Mouse (Mus musculus) left cerebral cortex, adult 18-20 months (tissue): ENCODE measurements around the gene Necab2. TPM values are rescaled to one million over a fixed set of nuclear protein-coding genes. Genes with fewer than 3 reads are reported as not detected.

Source experiments
- DNase-seq, 2 experiments: peaks; one replicate each; pipeline ENCODE4 v3.0.0; 2021 to 2022; ENCODE audit warnings: low spot score in 2 of 2, mixed read lengths in 1 of 2
- total RNA-seq, 2 experiments: library from RNA; stranded (reverse); gene quantifications; 2 replicates each; pipeline ENCODE4 v1.2.3; 2021

The Necab2 gene
- total RNA-seq, 2 experiments from 2014 or later, result 72.8 to 99.1 TPM

DNA sequence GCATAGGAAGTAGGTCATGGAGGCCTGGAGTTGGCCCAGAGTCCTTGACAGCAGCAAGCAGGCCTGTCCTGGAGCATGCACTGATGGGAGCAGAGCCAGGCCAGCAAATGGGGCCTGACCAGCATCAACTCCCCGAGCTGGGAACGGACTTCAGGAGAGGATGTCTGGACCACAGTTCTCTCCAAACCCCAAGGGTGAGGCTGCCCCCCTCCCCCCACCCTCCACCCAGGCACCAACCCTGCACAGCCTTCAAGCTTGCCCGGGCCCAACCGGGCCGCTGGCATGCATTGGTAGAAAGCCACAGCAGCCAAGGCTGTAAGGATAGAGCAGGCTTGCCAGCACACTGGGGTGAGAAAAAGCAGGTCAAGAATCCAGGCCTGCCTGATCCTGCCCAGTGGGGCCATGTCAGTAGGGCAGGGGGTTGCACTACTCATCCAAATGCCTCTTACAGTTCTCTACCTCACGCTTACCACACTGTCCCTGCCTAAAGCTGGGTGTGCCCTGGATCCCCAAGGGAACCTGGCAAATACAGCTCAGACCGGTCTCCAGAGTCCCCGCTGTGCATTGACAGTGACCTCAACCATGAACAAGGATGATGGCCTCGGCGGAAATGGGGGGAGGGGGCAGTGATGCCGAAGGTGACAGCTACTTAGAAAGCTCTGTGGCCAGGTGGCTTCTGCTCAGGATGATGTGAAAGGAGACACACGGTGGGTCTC, 18.7 kb upstream of the Necab2 start:
- DNase-seq, result no peak

DNA sequence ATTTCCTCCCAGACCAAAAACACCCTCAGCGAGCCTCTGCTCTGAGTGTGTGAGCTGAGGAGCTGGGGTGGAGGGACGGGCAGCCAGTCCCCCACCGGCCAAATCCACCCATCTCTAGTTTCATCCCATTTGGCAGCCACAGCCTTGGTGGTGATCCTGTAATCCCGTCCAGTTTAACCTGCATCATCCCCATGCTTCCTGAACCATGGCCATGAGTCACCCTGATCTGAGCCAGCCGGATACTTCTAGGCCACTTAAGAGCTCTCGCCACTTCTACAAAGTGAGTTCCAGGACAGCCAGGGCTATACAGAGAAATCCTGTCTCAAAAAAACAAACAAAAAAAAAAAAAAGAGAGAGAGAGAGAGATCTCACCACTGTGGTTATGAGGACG, 18.2 kb upstream of the Necab2 start:
- no peak for DNase-seq

DNA sequence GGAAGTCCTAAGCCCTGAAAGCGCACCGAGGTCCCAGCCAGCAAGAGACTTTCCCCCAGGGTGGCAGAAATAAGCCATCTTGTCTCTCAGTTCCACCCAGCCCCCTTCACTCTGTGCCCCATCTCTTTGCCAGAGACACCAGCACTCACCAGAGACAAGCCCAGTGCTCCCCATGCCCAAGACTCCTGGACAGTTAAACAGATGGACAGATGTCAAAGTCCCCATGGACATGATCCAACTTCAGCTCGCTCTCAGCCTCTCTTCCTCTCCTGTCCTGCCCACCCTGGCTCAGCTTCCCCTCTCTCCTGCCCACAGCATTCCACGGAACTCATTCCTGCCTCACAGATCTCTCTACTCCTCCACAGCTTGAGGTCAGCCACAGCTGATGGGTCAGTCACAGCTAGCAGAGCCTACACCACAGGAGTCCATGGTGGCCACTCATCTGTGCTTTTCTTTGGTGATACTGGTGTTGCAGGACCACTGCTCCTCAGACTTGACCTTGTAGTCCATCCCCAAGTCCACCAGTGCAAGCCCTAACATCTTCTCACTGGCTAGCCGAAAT, 17.7 kb upstream of the Necab2 start:
- no peak for DNase-seq

DNA sequence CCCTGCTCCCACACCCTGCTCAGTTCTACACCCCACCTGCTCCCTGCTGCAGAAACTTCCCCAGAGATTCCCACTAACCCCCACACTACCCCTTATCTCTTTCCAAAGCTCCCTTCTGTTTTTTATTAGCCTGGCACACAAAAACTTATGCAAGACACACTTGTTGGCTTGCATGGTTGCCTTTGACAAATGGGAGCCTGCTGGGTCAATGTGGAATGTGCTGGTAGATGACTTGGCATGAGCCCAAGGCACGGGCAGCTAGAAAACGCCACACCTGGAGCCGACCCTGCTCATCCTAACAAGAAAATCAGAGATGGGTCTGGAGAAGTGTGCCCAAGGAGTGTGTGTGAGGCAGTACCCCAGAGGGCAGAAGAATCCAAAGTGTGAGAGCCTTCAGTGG, 17.0 kb upstream of the Necab2 start:
- DNase-seq, result no peak

DNA sequence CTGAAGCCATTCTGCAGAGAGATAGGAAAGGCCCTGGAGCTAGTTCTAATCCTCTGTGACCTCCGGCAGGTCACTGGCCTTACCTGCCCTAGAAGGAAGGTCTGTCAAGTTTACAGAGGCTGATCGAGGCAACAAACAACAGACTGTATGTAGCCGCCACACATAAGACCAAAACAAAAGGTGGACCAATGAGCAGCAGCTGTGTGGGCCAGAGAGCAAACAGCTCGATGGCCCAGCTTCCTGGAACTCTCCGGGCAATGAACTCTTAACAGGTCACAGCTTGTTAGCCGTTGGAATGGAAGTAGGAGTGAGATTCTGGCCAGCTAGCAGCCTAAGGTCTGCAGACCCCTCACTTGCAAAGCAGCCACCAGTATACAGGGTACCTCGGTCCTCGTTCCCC, 16.3 kb upstream of the Necab2 start:
- DNase-seq, result no peak

DNA sequence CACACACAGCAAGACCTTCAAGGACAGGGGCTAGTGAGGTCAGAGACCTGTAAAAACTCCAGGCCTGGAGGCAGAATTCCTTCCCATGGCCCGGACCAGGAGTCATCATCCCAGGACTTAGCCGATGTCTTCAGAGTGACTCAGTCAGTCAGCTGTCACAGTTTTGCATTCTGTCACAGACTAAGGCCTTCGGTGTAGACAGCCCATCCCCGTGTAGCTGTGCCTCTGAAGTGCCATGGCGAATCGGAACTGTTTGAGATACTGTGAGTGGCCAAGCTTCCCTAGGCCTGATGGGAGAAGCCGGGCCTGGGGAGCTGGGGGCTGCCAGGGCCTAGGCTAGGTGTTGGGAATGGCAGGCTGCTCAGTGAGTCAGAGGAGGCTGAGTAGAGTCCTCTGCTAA, 15.8 kb upstream of the Necab2 start:
- DNase-seq, result no peak

DNA sequence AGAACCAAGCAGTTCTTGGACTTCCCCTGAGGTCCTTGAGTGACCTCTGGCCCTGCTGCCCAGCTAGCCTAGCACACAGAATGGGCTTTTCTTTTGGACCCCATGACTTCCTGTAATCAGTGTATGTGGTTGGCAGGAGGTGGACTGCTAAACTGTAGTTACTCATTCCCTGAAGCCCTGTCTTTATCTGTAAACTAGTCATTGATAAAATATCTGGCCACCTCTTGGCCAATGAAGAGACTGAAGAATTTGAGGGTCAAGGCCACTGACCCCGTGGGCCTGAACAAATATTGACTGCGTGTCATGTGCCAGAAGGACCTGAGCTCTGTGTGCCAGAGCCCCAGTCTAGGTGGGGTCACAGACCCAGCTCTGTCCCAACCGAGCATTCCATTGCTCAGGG, 14.1 kb upstream of the Necab2 start:
- no peak for DNase-seq

DNA sequence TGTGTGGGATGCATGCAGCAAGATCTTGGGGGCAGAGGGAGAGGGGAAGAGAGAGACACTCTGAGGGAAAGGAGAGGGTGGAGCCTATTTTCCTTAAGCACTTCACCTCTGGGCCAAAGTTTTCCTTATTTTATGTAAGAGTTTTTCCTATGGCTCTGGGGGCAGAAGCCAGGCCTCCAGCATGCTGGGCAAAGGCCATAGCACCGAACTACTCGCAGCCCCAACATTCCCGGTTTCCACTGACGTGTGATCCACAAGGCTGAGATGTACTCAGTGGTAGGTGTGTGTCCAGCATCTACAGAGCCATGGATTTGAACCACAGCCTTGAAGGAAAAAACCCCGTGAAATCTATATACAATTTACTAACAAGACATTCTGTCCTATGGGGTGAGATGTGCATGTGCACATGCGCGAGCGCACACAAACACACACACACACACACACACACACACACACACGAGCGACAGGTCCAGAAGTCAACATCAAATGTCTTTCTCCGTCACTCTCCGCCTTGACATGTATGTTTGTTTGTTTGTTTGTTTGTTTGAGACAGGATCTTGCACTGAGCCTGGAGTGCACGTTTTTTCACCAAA, 12.8 kb upstream of the Necab2 start, which contains the start of gene Osgin1:
Osgin1 (plus strand) TSS at position 543 of the 593 bp plus-strand sequence.
- DNase-seq, result no peak

DNA sequence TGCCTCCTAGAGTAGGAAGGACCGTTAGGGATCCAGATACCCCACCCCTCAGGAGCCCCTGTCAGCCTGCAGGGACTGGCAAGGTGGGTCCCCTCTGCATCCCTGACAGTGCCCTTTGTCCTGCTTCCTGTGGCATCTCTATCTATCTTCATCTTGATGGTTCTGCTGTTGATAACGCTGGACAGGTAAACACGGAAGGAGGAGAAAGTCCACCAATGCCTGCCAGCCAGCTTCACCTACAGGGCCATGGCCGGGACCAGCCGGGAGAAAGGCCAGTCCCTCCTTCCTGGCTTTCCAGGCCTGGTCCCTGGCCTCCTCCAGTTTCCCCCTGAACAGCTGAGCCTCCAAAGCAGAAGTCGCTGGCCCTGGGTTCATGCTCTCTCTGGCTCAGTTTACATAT, 11.9 kb upstream of the Necab2 start:
- no peak for DNase-seq

DNA sequence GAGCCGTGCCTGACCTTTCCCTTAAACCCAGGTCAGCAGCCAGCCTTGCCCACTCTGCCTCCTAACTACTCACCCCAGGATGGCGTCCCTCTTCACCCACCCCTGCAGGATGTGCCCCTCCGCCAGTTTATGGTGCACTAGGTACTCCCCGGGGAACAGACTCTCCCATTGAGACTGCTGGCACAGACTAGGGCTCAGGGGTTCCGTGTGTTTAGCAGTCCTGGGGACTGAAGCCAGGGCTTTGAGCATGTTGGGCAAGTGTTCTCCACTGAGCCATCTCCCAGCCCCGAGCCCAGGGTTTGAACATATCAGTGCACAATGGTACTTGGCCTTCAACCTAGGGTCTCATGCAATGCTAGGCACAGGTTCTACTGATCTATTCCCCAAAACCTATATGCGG, 11.0 kb upstream of the Necab2 start:
- DNase-seq, result no peak

DNA sequence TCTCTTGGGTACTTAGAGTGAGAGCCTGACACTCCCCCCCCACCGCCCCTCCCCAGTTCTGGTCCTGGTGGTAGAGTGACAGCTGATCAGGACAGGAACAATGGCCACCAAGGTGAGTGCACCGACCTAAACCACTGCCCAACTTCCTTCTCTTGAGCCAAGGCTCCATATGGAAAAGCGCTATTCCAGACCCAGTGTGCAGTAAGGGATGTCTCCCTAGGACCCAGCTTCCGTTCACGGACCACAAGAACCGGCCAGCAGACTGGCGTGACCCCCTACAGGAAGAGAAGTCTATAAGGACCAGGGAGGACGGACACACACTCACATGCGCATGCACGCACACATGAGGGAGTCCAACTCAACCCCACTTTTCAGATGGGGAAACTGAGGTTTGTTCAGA, 10.2 kb upstream of the Necab2 start:
- no peak for DNase-seq

DNA sequence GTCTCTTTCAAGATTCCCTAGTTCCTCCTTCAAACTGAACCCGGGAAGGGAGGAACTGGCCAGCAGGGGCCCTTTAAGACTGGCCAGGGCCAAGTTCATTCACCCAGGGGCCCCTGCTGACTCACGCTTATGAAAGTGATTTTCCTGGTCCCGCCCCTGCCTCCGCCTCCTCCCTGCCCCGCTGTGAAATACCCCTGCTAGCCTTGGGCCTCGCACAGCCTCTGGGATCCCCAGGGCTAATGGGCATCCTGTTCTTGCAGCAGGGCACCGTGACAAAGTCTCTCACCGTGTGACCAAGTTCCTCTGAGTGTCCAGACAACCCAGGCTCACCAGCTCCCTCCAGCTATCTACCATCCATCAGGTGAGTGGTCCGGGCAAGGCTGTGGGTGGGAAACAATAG, 9.6 kb upstream of the Necab2 start:
- DNase-seq, result no peak

DNA sequence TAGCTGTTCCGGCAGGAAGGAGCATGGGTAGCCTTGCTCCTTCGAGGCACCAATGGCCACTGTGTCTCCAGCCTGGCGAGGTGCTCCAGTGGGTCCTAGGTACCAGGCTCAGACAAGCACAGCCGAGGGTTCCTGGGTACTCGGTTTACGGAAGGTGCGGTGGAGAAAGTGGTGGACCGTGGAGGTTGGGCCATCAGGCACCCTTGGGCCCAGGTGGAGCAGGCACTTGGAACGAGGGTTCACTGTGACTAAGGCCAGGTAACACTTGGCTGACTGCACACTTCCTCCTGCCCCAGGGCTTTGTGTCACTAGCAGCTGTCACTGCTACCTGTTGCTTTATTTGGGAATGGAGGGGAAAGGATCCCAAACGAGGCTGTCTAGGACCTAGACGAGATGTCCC, 9.0 kb upstream of the Necab2 start:
- no peak for DNase-seq

DNA sequence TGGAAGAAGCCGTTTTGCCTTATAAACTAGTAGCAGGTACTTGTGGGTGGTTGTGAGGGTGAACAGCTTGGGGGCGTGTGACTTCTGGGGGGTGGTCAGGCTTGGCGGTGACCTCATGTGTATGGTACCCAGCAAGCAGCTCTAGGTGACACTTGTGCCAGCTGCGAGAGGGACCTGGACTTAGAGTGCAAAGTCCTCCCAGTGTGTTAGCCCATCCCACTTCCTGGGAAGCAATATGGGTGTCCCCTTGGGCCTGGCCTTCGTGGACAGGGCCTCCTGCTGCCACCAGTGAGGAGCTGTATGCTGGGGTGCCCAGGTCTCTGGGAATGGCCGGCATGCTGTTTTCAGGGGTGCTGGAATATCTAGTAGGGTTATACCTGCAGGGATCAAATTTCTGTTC, 7.6 kb upstream of the Necab2 start:
- no peak for DNase-seq

DNA sequence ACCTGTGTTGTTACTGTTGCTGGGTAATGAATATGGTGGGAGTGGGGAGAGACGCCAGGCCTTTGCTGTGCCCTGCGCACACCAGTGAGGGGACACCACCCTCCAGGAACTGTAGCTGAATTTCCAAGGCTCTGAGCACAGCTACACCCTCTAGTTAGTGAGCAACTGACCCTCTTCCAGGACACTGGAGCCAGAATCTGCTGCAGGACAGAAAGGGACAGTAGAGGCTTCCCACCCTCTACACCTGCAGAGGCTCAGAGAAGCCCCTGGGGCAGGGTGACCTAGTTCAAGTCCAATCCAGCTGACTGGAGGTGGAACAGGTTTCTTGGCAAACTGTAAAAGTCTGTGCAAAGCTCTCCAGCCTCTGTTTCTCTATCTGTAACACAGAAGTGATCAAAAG, 7.1 kb upstream of the Necab2 start:
- DNase-seq, result no peak

DNA sequence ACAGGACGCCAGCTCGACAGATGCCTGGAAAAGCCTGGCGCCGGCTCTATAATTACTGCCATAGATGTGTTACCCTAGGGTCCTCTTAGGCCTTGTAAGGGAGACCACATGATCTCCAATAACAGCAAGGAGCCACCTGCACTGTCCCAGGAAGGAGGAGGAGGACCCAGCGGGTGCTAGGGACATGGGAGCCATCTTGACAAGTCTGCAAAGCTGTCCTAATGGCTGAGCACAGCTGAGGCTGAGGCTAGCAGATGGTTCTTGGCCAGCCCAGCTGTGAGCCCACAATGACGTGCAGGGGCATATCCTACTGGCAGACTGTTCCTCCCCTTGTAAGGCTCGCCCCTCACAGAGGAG, 6.6 kb upstream of the Necab2 start:
- no peak for DNase-seq

DNA sequence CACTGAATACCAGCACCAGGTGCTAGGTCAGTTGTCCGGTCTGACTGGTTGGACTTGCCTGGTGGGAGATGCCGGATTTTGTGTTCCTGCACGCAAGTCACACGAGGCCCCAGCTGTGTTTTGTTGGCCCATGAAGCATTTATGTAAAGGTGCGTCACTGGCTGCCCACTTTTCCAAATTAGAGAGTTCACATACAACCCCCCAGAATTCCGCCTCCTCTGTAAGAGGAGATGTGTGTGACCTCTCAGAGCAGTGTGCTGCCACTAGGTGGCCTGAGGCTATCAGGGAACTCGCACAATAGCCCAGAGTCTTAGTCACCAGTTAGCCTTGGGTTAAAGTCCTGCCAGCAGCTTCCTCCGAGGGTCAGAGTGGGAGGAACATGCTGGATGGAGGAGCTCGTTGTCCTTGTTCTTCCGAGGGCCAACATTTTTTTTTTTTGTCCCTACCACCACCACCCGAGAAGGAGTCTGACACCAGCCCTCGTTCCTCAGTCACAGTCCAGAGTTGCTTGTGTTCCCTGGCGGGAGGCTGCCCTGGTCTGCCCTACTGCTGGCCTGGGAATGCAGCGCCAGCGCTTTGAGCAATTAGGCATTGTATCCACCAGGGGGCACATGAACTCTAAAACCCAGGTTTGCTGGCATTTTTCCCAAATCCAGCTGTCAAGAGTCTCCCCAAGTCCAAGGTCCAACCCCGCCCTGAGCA, 6.1 kb upstream of the Necab2 start:
- DNase-seq, result peak; percentile 55 to 57

DNA sequence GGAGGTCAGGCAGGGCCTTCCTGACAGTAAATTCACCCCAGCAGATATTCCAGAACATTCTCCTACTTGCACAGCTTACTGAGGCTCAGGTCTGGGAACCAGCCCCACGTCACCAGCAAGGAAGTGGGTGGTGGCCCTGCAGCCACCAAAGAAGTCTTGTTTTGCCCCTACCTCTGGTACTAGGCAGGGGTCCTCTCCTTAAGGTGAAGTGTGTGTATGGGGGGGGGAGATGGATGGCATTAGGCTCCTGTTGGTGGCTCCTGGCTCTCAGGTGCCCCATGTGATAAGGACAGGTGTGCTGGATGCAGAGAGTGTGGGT, 5.6 kb upstream of the Necab2 start:
- no peak for DNase-seq

DNA sequence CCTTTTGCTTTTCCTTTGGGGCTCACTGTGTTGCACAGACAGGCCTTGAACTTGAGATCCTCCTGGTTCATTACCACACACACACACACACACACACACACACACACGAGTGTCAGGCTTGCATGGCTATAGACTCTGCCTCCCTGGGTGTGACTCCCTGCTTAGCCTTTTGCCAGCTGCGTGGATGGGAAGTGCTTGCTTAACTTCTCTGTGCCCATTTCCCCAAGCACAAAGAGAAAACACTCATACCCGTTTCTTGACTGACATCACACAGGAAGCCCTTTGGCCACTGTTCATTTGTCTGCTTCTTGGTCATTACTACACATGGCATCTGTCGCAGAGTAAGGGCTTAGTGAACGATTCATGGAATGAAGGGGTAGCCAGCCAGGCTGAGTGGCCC, 4.5 kb upstream of the Necab2 start:
- no peak for DNase-seq

DNA sequence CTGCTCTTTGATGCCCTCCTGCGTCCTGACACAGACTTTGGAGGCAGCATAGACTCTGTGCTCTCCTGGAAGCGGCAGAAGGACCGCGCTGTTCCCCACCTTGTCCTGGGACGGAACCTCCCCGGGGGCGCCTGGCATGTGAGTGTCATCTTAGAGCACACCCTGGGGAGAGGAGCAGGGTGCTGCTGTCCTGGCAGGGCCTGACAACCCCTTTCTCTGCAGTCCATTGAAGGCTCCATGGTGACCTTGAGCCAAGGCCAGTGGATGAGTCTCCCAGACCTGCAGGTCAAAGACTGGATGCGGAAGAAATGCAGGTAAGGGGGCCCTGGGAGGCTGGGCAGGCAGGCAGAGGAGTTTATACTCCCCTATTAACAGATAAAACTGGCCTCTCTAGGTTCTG, 3.5 kb upstream of the Necab2 start:
- DNase-seq, result no peak

DNA sequence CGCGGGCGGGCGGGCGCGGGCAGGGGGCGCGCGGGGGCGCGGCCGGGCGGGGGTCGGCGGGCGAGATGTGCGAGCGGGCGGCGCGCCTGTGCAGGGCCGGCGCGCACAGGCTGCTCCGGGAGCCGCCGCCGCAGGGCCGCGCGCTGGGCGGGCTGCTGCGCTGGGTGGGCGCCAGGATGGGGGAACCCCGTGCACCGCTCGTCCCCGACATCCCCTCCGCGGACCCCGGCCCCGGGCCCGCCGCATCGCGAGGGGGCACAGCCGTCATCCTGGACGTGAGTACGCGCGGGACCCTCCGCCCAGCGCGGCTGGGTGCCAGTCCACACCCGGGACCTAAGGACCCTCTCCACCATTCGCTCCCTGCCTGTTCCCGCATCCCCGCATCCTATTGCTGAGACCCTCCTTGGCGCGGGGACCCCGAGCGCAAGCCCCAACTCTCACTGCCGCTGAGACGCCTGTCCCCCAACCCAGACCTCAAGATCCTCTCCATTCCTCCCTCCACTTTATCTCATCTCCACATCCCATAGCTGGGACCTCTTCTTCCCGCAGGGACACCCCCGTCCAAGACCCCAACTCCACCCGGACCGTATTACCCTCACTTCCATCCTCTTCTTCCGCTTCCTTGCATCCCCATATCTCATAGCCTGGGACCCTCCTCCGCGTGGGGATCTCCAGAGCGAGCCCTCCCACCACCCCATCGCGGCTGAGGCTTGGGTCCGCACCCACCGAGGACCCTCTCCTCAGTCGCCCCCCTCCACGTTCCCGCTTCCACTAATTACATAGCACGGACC, 666 bp downstream of the Necab2 start:
- no peak for DNase-seq

DNA sequence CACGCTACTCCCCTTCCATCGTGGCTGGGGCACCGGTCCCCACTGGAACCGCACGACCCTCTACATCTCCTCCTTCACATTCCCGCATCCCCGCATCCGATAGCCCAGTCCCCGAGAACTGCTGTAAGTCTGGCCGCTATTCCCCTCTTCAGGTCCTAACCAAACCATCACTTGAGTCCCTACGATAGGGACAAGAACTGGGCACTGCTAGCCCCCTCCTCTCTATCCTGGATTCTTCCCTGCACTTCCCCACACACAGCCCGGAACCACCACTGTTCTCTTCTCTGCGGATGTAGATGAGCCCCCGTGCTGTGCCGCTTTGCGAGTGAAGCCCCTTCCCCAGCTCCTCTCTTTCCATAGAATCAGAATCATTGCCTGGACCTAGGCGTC, 1.3 kb downstream of the Necab2 start:
- DNase-seq, result no peak
